Mouse (Mus musculus): Measurements from ENCODE around the gene Jagn1. TPM values are rescaled to one million over a fixed set of nuclear protein-coding genes. Genes with fewer than 3 reads are reported as not detected.
A peak's percentile ranks its signal among the peaks of the same experiment; 100 is the strongest.

The Jagn1 gene
- polyA plus RNA-seq, 2 experiments from 2014 or later, result 54.9 to 66.3 TPM

GRCm38 (mm10) chr6:113435664-113436205 lies 6.6 kb upstream of the Jagn1 start, which contains the start of gene Cidec:
Cidec (minus strand) TSS chr6:113435760.
- no peak for ATAC-seq

DNA sequence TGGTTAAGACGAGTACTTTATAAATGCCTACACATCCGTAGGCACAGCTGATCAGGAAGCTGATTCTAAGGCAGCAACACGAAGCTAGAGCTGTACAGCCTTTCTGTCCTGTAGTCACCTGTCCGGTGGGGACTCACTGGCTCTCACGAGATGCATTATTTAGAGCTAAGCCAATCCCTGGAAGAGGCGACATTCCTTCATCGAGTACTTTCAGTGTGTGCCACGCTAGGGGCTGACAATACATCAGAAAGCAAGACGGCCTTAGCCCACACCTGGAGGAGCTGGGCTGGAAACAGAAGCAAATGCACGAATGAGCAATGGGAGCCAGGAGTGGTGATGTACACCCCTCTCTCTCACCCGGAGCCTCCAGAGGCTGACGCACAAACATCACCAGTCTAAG lies 5.2 kb upstream of the Jagn1 start:
- ATAC-seq, result no peak

DNA sequence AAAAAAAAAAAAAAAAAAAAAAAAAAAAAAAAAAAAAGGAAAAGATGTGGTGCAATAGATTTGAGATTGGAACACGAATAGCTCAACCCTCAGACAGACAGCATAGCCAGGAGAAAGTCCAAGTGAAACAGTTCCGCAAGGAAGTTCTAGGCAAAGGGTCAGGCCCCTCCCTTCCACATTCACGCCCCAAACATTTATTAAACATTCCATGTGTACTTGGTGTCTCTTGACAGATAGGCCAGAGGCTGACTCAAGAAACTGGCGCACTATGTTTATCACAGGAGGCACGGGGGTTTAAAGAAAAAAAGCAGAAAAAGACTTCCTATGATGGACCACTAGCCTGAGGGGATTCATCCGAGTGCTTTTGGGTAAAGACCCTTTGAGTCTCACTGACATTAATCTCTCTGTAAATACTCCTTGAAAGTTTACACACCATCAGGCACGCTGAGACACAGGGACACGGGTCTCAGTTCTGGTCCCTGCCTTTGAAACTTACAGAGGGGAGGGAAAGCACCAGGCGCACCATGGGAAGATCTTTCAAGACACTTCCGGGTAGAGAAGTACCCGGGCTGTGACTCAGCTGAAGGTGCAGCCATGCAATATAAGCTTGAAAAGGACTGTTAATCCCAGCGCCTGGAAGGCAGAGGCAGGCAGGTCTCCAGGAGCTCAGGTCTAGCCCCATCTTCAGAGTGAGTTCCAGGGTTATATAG lies 3.5 kb upstream of the Jagn1 start:
- no peak for ATAC-seq

DNA sequence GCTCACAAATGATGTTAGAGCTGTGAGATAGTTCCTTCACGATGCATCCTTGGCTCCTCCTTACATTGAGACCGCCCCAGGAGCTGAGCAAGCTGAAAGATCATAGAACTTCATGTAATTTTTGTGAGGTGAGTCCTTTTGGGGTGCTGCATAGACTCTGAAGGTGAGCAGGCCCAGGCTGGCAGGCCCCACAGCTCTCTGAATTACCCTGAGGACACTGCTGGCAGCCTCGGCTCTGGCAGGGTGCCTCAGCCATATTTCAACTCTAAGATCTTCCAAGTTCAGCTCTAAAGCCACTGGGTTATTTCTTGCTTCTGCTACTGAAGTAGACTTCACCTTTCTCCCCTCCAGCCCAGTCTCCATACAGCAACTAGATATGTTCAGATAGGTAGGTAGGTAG lies 1.7 kb upstream of the Jagn1 start:
- ATAC-seq, result no peak

GRCm38 (mm10) chr6:113441147-113441680 lies 1.2 kb upstream of the Jagn1 start:
- ATAC-seq, result peak; percentile 71

DNA sequence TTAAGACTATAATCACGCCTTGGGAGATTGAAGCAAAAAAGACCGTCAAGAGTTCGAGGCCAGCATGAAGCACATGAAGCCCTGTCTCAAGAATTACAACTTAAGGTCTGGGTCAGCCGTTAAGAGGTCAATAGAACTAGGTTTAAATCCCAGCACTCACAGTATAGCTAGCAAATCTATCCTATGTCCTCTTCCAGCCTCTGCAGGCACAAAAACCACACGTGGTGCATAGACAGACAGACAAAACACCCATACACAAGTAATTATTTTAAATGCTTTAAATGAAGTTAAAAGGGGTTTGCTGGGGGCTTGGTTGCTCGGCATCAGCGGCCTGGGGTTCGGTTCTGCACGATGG lies 305 bp upstream of the Jagn1 start:
- ATAC-seq, result peak; percentile 27

DNA sequence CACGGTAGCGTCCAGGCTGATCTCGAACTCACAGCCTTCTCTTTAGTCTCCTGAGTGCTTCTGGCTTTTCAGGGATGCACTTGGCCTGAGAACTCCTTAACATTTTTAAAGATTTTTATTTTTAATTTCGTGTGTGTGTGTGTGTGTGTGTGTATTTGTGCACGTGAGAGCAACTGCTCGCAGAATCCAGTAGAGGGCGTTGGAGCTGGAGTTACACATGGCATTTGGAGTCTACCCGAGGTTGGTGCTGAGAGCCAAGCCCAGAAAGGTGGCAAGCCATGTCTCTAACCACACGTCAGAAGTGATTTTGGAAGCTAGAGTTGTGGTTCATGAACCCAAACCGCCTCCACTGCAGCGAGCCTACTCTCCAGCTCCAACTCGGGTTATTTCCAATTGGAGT lies 722 bp downstream of the Jagn1 start:
- no peak for ATAC-seq

GRCm38 (mm10) chr6:113444207-113444965 lies 2.0 kb downstream of the Jagn1 start:
- no peak for ATAC-seq

DNA sequence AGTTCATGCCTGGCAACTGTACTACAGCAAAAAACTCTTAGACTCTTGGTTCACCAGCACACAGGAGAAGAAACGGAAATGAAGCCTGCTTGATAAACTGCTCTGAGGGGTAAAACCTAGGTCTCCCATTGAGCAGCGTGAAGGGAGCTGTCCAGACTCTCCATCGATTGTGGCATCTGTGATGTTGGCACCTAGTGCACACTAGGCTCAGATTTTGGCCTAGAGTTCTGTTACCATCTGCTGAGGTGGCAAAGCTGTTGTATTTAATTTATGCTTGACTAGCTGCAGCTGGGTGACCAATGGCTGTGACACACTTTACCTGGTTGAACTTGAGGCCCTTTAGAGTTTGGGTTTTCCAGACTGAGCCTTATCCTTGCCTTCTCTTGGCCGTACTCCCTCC lies 5.3 kb downstream of the Jagn1 start:
- ATAC-seq, result no peak

DNA sequence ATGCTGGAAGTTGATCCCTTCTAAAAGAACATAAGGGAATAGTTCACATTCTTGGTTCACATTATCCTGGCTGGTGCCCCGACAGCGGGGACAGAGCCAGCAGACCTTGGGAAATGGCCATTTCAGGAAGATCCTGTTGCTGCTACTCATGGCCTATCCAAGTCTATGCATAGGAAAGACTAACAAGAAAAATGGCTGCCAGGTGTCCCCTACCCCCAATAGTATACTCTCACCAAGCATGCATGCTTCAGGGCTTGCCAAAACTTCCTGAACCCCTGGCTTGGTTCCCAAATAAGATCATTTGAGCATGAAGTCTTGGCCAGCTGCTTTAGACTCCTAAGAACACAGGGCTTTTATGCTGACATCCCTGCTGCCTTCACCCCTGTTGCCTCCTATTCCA lies 9.5 kb downstream of the Jagn1 start:
- no peak for ATAC-seq

DNA sequence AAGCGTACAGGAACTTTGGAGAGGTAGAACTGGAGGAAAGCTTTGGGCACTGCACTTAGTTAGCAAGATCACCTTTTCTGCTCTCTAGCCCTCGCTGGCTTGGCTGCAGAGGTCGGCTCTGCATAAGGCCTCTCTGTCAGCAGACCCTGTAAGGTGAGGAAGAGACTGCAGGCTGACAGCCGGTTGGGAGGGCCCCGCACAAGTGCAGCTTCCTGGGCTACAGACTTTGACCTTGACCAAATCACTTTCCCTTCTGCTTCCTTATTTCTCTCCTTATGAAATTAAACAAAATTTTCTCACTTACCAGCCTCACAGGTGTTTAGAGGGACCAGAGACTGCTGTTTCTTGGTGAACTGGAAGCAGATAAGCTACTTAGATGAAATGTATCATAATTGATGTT lies 12.6 kb downstream of the Jagn1 start:
- ATAC-seq, result no peak

DNA sequence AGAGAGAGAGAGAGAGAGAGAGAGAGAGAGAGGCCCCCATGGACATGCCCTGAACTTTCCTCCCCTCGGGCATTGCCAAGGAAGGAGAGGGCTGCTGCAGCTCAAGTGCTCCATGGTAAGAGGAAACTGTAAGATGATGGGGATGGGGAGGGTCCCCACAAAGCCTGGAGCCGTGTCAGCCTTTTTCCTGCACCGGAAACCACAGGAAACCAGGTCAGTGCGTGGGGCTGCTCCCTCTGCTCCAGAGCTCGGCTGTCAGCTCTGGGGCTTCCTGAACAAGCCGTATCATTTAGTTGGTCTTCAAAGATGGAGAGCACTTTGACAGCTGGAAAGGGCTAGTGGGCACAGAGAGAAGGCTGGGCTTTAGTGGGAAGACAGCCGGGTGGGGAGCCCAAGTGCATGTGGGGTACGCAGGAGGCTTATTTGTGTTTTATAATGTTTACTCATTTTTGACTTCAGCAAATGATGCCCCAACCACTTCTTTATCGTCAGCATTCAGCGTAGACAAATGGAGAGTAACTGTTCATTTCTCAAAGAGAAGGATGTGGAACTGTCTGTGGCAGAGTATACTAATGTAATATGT lies 15.7 kb downstream of the Jagn1 start, which contains the start of gene Il17re:
TSS of gene Il17re (plus strand) at position 533 of the 583 bp plus-strand sequence.
- ATAC-seq, result no peak

DNA sequence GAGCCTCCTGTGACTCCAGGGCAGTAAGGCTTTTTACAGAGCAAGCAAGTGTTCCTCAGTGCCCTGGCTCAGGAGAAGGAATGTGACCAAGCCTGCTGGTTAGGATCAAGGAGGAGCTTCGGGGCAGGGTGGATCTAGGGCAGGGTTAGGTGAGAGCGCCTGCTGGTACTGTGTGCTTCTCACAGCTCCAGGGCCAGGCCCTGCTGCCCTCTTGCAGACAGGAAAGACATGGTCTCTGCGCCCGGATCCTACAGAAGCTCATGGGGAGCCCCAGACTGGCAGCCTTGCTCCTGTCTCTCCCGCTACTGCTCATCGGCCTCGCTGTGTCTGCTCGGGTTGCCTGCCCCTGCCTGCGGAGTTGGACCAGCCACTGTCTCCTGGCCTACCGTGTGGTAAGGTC lies 16.3 kb downstream of the Jagn1 start:
- ATAC-seq, result no peak

GRCm38 (mm10) chr6:113464040-113464439 lies 21.7 kb downstream of the Jagn1 start:
- no peak for ATAC-seq

- no peak for ATAC-seq
Observed at GRCm38 (mm10) chr6:113465602-113466001, 23.2 kb downstream of the Jagn1 start.

DNA sequence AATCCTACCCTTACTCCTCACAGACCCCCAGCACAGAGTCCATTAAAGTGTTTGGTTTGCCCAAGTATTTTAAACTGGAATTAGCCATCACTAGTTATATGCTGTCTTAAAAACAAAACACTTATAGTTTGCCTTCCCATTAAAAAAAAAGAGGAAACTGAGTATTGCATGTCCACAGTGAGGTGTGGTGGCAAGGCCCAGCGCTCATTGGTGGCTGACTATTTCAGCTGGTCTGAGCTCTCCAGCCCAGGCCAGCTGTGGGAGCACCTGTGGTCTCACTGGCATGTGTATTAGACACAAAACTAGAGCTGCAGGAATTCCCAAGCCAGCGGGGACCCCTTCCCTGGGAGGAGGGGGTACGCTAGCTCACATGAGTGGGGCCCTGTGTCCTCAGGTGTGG lies 26.1 kb downstream of the Jagn1 start:
- no peak for ATAC-seq

GRCm38 (mm10) chr6:113469021-113469420 lies 26.7 kb downstream of the Jagn1 start:
- peak; percentile 98 for ATAC-seq

- peak; percentile 48 for ATAC-seq
Observed at GRCm38 (mm10) chr6:113469432-113469831, 27.1 kb downstream of the Jagn1 start.

DNA sequence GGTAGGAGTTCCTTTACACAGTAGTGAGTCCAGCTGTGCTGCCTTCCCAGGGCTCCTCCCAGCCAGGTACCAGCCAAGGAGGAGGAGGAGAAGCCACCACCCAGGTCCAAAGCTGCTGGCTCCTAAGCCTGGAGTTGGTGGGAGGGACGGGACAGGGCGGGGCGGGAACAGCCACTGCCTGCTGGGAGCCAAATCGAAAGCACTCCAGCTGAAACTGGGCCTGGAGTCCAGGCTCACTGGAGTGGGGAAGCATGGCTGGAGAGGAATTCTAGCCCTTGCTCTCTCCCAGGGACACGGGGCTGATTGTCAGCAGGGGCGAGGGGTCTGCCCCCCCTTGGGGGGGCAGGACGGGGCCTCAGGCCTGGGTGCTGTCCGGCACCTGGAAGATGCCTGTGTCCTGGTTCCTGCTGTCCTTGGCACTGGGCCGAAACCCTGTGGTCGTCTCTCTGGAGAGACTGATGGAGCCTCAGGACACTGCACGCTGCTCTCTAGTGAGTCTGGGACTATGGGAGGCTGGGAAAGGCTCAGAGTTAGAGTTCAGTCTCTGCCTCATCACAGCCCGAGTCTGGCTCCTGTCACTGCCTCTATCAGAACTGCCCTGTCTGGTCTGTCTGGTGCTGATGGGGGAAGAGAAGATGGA lies 29.0 kb downstream of the Jagn1 start, which contains the start of gene Il17rc:
TSS of gene Il17rc (plus strand) at position 131 of the 640 bp plus-strand sequence.
- no peak for ATAC-seq

GRCm38 (mm10) chr6:113472061-113472460 lies 29.7 kb downstream of the Jagn1 start:
- no peak for ATAC-seq

- ATAC-seq, result no peak
Observed at GRCm38 (mm10) chr6:113473246-113473645, 30.9 kb downstream of the Jagn1 start.

DNA sequence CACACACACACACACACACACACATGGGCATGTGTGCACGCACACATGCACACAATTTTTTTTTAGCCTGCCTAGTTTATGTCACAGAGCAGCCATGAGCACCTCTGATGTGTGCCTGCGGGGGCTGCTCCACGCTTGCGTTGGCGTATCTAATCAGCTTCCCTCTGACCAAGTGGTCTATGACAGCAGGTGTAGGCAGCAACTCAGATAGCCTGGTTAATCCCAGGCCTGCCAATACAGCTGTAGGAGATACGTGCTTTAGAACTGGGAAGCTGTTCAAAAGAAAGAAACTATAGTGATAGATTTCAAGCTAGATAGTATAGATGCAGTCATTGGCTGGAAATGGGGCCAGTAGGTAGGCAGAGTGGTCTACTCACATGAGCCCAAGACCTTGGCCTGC lies 31.3 kb downstream of the Jagn1 start:
- ATAC-seq, result no peak

DNA sequence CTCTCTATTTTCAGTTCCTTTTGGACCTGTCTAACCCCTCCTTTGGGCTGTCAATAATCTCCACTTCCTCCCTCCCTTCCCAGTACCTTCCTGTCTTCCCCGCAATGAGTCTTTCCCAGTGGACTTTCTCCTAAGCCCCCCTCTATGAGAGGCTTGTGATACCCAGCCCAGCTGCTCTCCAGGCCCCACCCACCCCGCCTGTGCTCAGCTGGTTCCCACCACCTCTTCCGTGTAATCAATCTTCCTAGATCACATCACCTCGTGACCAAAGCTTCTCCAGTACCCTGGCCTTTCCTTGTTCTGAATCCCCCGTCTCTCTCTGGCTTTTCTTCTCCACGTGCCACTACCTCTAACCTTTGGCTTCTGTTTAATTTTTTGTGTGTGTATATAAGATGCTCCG lies 35.0 kb downstream of the Jagn1 start:
- ATAC-seq, result no peak
